Mouse (Mus musculus) monocyte, adult 2 months (primary cell): ENCODE measurements around the gene Psma3.

Source experiments
- DNase-seq, 2 experiments: peaks; one replicate each; pipeline ENCODE4 v3.0.0; 2022; ENCODE audit warnings: low spot score in 2 of 2, low read depth in 1 of 2

Psma3 gene

DNA sequence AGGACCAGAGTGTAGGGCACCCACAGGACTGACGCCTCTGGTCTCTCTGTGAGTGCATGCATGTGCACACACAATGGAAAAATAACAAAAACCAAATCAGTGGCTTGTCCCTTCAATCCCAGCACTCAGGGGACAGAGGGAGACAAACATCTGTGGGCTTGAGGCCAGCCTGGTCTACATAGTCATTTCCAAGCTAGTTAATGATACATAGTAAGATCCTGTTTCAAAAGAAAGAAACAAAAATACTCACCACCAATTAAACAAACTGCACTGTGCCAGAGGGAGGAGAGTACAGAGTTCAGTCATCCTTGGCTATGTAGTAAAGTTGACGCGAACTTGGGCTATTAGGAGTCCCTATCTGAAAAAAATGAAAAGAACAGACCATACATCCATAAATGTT lies 69.2 kb downstream of the Psma3 start:
- no peak for DNase-seq

DNA sequence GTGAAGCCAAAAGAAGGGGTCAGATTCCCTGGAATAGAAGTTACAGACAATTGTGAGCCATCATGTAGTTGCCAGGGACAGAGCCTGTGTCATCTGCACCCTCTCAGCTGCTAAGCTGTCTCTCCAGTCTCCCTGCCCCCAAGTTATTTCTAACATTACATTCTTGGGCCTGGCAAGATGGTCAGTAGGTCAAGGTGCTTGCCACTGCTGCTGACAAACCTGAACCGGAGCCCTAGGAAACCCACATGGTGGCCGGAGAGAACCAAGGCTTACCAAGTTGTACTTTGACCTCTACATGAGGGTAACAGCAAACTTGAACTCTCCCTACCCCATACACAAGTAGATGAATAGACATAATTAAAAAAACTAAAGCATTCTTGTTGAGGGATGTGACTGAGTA lies 70.1 kb downstream of the Psma3 start:
- no peak for DNase-seq
